Comparison of ENCODE assay signal across 9 mouse cellular contexts in the genomic region with DNA sequence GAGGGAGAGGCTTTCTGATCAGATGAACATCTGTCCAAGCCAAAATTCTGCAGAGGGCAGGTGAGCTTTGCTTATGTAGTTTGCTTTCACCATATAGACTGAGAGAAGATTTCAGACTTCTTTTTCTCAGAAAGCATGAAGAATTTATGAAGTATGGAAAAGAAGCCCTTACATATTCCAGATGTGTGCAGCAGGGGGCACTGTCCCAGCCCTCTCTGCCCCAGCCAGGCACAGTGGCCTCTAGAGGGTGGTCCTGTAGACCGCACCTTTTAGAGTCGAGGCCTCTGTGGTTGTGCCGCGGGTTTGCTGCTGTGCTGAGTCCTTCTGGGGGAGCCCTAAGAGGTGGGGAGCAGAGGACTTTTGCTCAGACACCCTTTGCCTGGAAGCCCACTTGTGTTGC. TPM values are rescaled to one million over a fixed set of nuclear protein-coding genes. Genes with fewer than 3 reads are reported as not detected.
A peak's percentile ranks its signal among the peaks of the same experiment; 100 is the strongest.
DNase-seq lines count a peak whose midpoint lies in the region; ATAC-seq and TF ChIP-seq lines count a peak whose summit lies in the region.
"Had no signal": no experiment of that assay in that cellular context is flagged by ENCODE, and none has a peak within 500 bp of the region (broad histone marks: within the 10 kb centered on the region; RNA-seq: fewer than 3 reads in every experiment).

No protein-coding gene starts in this region.

- ATAC-seq in heart, postnatal 0 days (ENCODE audit: insufficient read depth, low read depth): 0 out of 2 replicates have a peak, but pooled peaks have one; percentile 16
- peak; percentile 50; the same call in 1 of the 2 replicates for ATAC-seq in liver, embryonic 16.5 days (ENCODE audit: low read depth)

- H3K9me3 ChIP-seq in heart, postnatal 0 days (replicated peaks; ENCODE audit: control insufficient read depth, low read length): no peaks in the 10 kb centered on the region
- H3K9me3 ChIP-seq in liver, embryonic 16.5 days (replicated peaks; ENCODE audit: control insufficient read depth, low read length): no peaks in the 10 kb centered on the region
- H3K9me3 ChIP-seq: hindbrain, embryonic 12.5 days had no signal

- no peak overlapping the region for H3K9ac ChIP-seq in heart, postnatal 0 days (replicated peaks; ENCODE audit: low read depth, low read length)
- no peak overlapping the region for H3K9ac ChIP-seq in liver, embryonic 16.5 days (ENCODE audit: low read depth, low read length)
- H3K9ac ChIP-seq: hindbrain, embryonic 12.5 days had no signal

- peak; percentile 67 for TF ChIP-seq CTCF in heart, postnatal 0 days (IDR thresholded peaks at IDR 0.05; ENCODE audit: low read depth)

- no peak overlapping the region for H3K27ac ChIP-seq in heart, postnatal 0 days (ENCODE audit: low read depth)
- H3K27ac ChIP-seq in liver, embryonic 16.5 days (ENCODE audit: low read length): no peak overlapping the region
- H3K27ac ChIP-seq: hindbrain, embryonic 12.5 days had no signal

- no peak for DNase-seq in heart, postnatal 0 days (ENCODE audit: low spot score)
- no peak for DNase-seq in heart, adult 9 months (ENCODE audit: low spot score in 2 of 2)
- peak; percentile 33 for DNase-seq in 416B (ENCODE audit: low read depth)
- peak; percentile 45 for DNase-seq in NIH3T3 (ENCODE audit: low read depth)
- no peak for DNase-seq in ovary, postnatal 14 days (ENCODE audit: low spot score)
- DNase-seq in c-Kit-positive CD71-positive TER-119-positive erythroid progenitor cells, embryonic 14.5 days (ENCODE audit: low spot score): no peak
- no peak for DNase-seq in cerebellum, postnatal 4 days (ENCODE audit: low spot score in 2 of 2)

- no peaks in the 10 kb centered on the region for H3K27me3 ChIP-seq in heart, postnatal 0 days (ENCODE audit: control insufficient read depth, insufficient read depth, low read length)
- H3K27me3 ChIP-seq in liver, embryonic 16.5 days (ENCODE audit: control insufficient read depth, insufficient read depth, low read depth, low read length): no peaks in the 10 kb centered on the region
- H3K27me3 ChIP-seq: hindbrain, embryonic 12.5 days had no signal

- H3K36me3 ChIP-seq in heart, postnatal 0 days (replicated peaks; ENCODE audit: control insufficient read depth, insufficient read depth, low read length): peaks cover 78% of the 10 kb centered on the region
- H3K36me3 ChIP-seq in liver, embryonic 16.5 days (ENCODE audit: control insufficient read depth, insufficient read depth): peaks cover 5% of the 10 kb centered on the region; the same call in 1 of the 2 replicates

- 49% methylated on average over 4 of the region's 4 CpGs for WGBS in heart, postnatal 0 days
- WGBS in liver, embryonic 16.5 days (ENCODE audit: insufficient replicate concordance): 23% methylated on average over 4 of the region's 4 CpGs

- no peaks in the 10 kb centered on the region for H3K4me1 ChIP-seq in heart, postnatal 0 days (ENCODE audit: control insufficient read depth, insufficient read depth)
- 0 out of 2 replicates have a peak, but pooled peaks cover 3% of the 10 kb centered on the region for H3K4me1 ChIP-seq in liver, embryonic 16.5 days (ENCODE audit: control insufficient read depth, low read depth, low read length)
- H3K4me1 ChIP-seq: hindbrain, embryonic 12.5 days had no signal

- TF ChIP-seq EP300 in heart, postnatal 0 days (IDR thresholded peaks at IDR 0.05; ENCODE audit: low read depth): no peak

- H3K4me3 ChIP-seq in heart, postnatal 0 days (ENCODE audit: low read depth, low read length): no peak overlapping the region
- no peak overlapping the region for H3K4me3 ChIP-seq in liver, embryonic 16.5 days (ENCODE audit: low read depth, low read length)
- H3K4me3 ChIP-seq: hindbrain, embryonic 12.5 days had no signal

- no peak overlapping the region for H3K4me2 ChIP-seq in heart, postnatal 0 days (ENCODE audit: low read depth, low read length)
- H3K4me2 ChIP-seq in liver, embryonic 16.5 days (ENCODE audit: low read depth, low read length): no peak overlapping the region
- H3K4me2 ChIP-seq: hindbrain, embryonic 12.5 days had no signal

RNA-seq across cellular contexts. Expression of a gene that starts 43.0 kb away (rescaled TPM):
- 61.5 and 74.0 TPM in 2 replicates for total RNA-seq in heart, postnatal 0 days (2014; rRNA removed; ENCODE audit: low replicate concordance)
- 22.6 and 26.7 TPM in 2 replicates for polyA plus RNA-seq in heart, postnatal 0 days (2015; fragmentation: Nextera tagmentation; extraction: Ambion mirVana)
- polyA plus RNA-seq in liver, embryonic 16.5 days (2015; fragmentation: Nextera tagmentation; extraction: Ambion mirVana): 8.2 and 9.0 TPM in 2 replicates

RNA-seq across cellular contexts. Expression of a gene that starts 52.9 kb away (rescaled TPM):
- 142 and 167 TPM in 2 replicates for total RNA-seq in heart, postnatal 0 days (2014; rRNA removed; ENCODE audit: low replicate concordance)
- 74.8 and 82.4 TPM in 2 replicates for polyA plus RNA-seq in heart, postnatal 0 days (2015; fragmentation: Nextera tagmentation; extraction: Ambion mirVana)
- polyA plus RNA-seq in liver, embryonic 16.5 days (2015; fragmentation: Nextera tagmentation; extraction: Ambion mirVana): 202 and 255 TPM in 2 replicates

RNA-seq across cellular contexts. Expression of a gene that starts 58.4 kb away (rescaled TPM):
- total RNA-seq in heart, postnatal 0 days (2014; rRNA removed; ENCODE audit: low replicate concordance): 32.5 and 46.1 TPM in 2 replicates
- polyA plus RNA-seq in heart, postnatal 0 days (2015; fragmentation: Nextera tagmentation; extraction: Ambion mirVana): 37.1 and 41.8 TPM in 2 replicates
- polyA plus RNA-seq in liver, embryonic 16.5 days (2015; fragmentation: Nextera tagmentation; extraction: Ambion mirVana): 14.8 and 15.0 TPM in 2 replicates

Comparison
In these comparisons a context has a peak if more than half of its experiments do, and no peak if none do; other contexts are left out.
1. DNase-seq: peak in 416B (single experiment) and NIH3T3 (single experiment); none in heart, postnatal 0 days (single experiment), heart, adult 9 months (0 of 2), ovary, postnatal 14 days (single experiment), c-Kit-positive CD71-positive TER-119-positive erythroid progenitor cells, embryonic 14.5 days (single experiment) and cerebellum, postnatal 4 days (0 of 2).